Mouse (Mus musculus): ENCODE data around the gene Cfh. TPM values are rescaled to one million over a fixed set of nuclear protein-coding genes. Genes with fewer than 3 reads are reported as not detected.

Cfh gene
- polyA plus RNA-seq, 1 experiment from 2014 or later = 1.3 TPM

Other genes with a start within 250 kb of the Cfh start
- gene Kcnt2, start 62.4 kb upstream of the Cfh start, polyA plus RNA-seq (2016; fragmentation: Nextera tagmentation; extraction: Ambion mirVana) = 2.3 and 2.6 TPM in 2 replicates